Mouse (Mus musculus) kidney, adult 2 months (tissue): ENCODE data around the gene Dner. TPM values are rescaled to one million over a fixed set of nuclear protein-coding genes. Genes with fewer than 3 reads are reported as not detected.
A peak's percentile ranks its signal among the peaks of the same experiment; 100 is the strongest.

Experiments used
- DNase-seq: peaks from one replicate; pipeline ENCODE4 v3.0.0; 2021
- H3K27ac ChIP-seq: fragments of 200-500 bp; 2 replicates; pipeline ENCODE4 v1.5.1; 2012; ENCODE audit warnings: low read depth, low read length, control low read depth, inconsistent platforms; ENCODE audit not compliant: insufficient read depth
- H3K27me3 ChIP-seq: fragments of 200-500 bp; replicated peaks from 2 replicates; pipeline ENCODE4 v1.6.1; 2012; ENCODE audit warnings: mild to moderate bottlenecking, moderate library complexity, low read length, inconsistent platforms; ENCODE audit not compliant: control insufficient read depth, insufficient read depth
- H3K36me3 ChIP-seq: fragments of 200-500 bp; 2 replicates; pipeline ENCODE4 v1.6.1; 2012; ENCODE audit warnings: mild to moderate bottlenecking, moderate library complexity, low read length, inconsistent platforms; ENCODE audit not compliant: control insufficient read depth, insufficient read depth
- H3K4me1 ChIP-seq: fragments of 200-500 bp; 2 replicates; pipeline ENCODE4 v1.6.1; 2011; ENCODE audit warnings: low read length; ENCODE audit not compliant: control insufficient read depth, insufficient read depth
- H3K4me3 ChIP-seq: fragments of 200-500 bp; 2 replicates; pipeline ENCODE4 v1.5.1; 2011; ENCODE audit warnings: mild to moderate bottlenecking, low read depth, low read length, control low read depth; ENCODE audit not compliant: insufficient read depth
- CTCF ChIP-seq: fragments of 200-500 bp; conservative IDR thresholded peaks from 2 replicates; pipeline ENCODE4 v1.5.1; 2011; ENCODE audit warnings: low read depth, mild to moderate bottlenecking, control low read depth, low read length, moderate library complexity, mixed read lengths; ENCODE audit not compliant: insufficient read depth, insufficient read length
- POLR2A ChIP-seq: fragments of 200-500 bp; IDR thresholded peaks from one replicate; pipeline ENCODE4 v1.6.1; 2011; ENCODE audit warnings: low read depth, low read length, control low read depth
- WGBS: fragments of 180-500 bp; shearing (Covaris S2); methylation state at CpG from one replicate; pipeline ENCODE4 v1.1.7; 2018; 5-methylcytosine and 5-hydroxymethylcytosine counted together
- polyA plus RNA-seq: library from polyadenylated mRNA; depleted of rRNA; stranded (reverse); fragments of >200 nt; gene quantifications from 2 replicates; pipeline ENCODE4 v1.2.3, GENCODE M21; 2012

The Dner gene
- polyA plus RNA-seq, 1 experiment: 0.66 TPM

GRCm38 (mm10) chr1:84561841-84562240, 134.2 kb downstream of the Dner start:
- Histone ChIP-seq H3K27me3 (no peaks in the 10 kb centered on the region), H3K27ac (no peak overlapping the region), H3K4me3 (no peak overlapping the region), H3K4me1 (no peaks in the 10 kb centered on the region), H3K36me3 (no peaks in the 10 kb centered on the region)
- no peak for DNase-seq
- TF ChIP-seq POLR2A (no peak), CTCF (no peak)
- 65% methylated on average over 8 of the region's 8 CpGs for WGBS

- Histone ChIP-seq H3K4me3 (no peak overlapping the region), H3K4me1 (no peaks in the 10 kb centered on the region), H3K36me3 (no peaks in the 10 kb centered on the region), H3K27ac (no peak overlapping the region), H3K27me3 (no peaks in the 10 kb centered on the region)
- no peak for DNase-seq
- 49% methylated on average over 4 of the region's 4 CpGs for WGBS
- TF ChIP-seq CTCF (no peak), POLR2A (no peak)
These were observed 134.6 kb downstream of the Dner start for GRCm38 (mm10) chr1:84561387-84561786.

- TF ChIP-seq CTCF: no peak
- TF ChIP-seq POLR2A: no peak
- no peak for DNase-seq
- Histone ChIP-seq H3K36me3 (no peaks in the 10 kb centered on the region), H3K4me1 (no peaks in the 10 kb centered on the region), H3K4me3 (no peak overlapping the region), H3K27ac (no peak overlapping the region), H3K27me3 (no peaks in the 10 kb centered on the region)
- whole genome bisulfite sequencing: 86% methylated on average over 8 of the region's 8 CpGs
These were observed 139.2 kb downstream of the Dner start for GRCm38 (mm10) chr1:84556546-84557511.

DNA sequence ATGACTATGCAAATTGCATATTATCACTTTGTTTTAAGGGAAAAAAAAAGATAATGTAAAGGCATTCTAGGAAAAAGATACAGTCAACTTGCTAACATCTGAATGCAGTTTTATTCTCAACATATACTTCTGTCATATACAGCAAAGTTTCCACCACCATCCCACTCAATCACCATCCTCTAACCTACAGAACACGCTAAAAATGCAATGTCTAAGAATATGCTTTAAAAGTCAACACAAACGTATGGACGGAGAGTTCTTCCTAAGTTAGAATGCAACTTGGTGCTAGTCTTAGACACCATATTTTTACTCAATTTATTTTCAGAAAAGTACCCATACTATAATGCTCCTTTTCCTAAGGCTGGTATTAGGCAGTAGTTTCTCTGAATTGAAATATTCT, 144.0 kb downstream of the Dner start:
- Histone ChIP-seq H3K27me3 (no peaks in the 10 kb centered on the region), H3K4me1 (no peaks in the 10 kb centered on the region), H3K4me3 (no peak overlapping the region), H3K36me3 (no peaks in the 10 kb centered on the region), H3K27ac (no peak overlapping the region)
- no peak for DNase-seq
- WGBS: 92% methylated on average over 3 of the region's 3 CpGs
- TF ChIP-seq CTCF (no peak), POLR2A (no peak)

DNA sequence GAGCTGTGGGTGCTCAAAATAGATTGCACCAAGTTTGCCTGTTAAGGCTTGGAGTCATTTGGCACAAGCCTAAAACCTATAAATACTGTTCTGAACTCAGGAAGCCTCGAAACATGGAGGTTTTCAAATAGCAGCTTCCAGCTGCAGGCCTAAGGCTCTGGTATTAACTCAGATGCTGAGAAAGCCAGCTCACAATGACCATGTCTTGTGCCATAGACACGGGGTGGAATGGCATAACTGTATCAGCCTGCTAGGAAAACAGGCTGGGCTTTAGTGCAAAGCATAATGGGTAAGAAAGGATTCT, 146.0 kb downstream of the Dner start:
- no peak for TF ChIP-seq POLR2A
- no peak for TF ChIP-seq CTCF
- Histone ChIP-seq H3K27me3 (no peaks in the 10 kb centered on the region), H3K27ac (no peak overlapping the region), H3K4me1 (no peaks in the 10 kb centered on the region), H3K4me3 (no peak overlapping the region), H3K36me3 (no peaks in the 10 kb centered on the region)
- DNase-seq: no peak
- 53% methylated on average over 2 of the region's 2 CpGs for whole genome bisulfite sequencing

GRCm38 (mm10) chr1:84549367-84550064, 146.5 kb downstream of the Dner start:
- no peak overlapping the region for H3K27ac ChIP-seq
- WGBS: 11% methylated on average over 2 of the region's 2 CpGs

DNA sequence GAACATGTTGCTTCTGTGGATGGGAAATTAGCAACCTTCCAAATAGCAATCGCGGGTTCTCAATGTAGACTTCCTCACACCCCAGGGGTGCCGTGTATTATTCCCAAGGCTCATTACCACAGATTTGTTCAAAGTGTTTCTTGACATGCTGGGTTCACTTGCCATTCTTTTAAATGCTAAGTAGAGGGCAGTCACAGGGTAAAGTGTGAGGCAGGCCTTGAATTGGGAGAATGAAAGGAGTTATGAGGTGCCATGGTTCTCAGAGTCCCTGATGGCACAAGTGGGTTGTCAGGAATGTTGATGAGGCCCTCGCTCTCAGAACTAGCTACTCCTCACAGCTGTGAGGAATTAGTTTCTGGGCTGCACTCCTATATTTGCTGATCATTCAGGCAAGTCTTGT, 160.0 kb downstream of the Dner start:
- H3K4me3 ChIP-seq: no peak overlapping the region
- no peaks in the 10 kb centered on the region for H3K4me1 ChIP-seq
- H3K36me3 ChIP-seq: no peaks in the 10 kb centered on the region
- TF ChIP-seq CTCF: no peak
- WGBS: 62% methylated on average over 4 of the region's 4 CpGs
- no peak overlapping the region for H3K27ac ChIP-seq
- no peaks in the 10 kb centered on the region for H3K27me3 ChIP-seq
- no peak for DNase-seq

More at GRCm38 (mm10) chr1:84549367-84550064, 146.5 kb downstream of the Dner start:
- no peaks in the 10 kb centered on the region for H3K36me3 ChIP-seq
- no peak for TF ChIP-seq POLR2A
- no peak for TF ChIP-seq CTCF
- no peaks in the 10 kb centered on the region for H3K27me3 ChIP-seq
- H3K4me1 ChIP-seq: no peaks in the 10 kb centered on the region
- no peak overlapping the region for H3K4me3 ChIP-seq
- peak; percentile 1 for DNase-seq
